Mouse (Mus musculus): Measurements from ENCODE around the gene Gm49373. TPM values are rescaled to one million over a fixed set of nuclear protein-coding genes. Genes with fewer than 3 reads are reported as not detected.

Gm49373 gene
- total RNA-seq, 2 experiments from 2014 or later = not detected

Other genes starting within 250 kb of the Gm49373 start
- 1.1 and 1.7 TPM in 2 replicates for gene A230050P20Rik, start 204.5 kb downstream of the Gm49373 start, total RNA-seq (2015; ENCODE audit: low replicate concordance)
- gene A230050P20Rik, start 204.5 kb downstream of the Gm49373 start, total RNA-seq (2017; ENCODE audit: low replicate concordance) = 3.7 and 4.3 TPM in 2 replicates
- not detected in 2 replicates for gene Angptl6, start 193.4 kb downstream of the Gm49373 start, total RNA-seq (2015; ENCODE audit: low replicate concordance)
- gene Angptl6, start 193.4 kb downstream of the Gm49373 start, total RNA-seq (2017; ENCODE audit: low replicate concordance) = 0.53 TPM in 1 of 2 replicates, not detected in the other
- 6.7 and 19.1 TPM in 2 replicates for gene Ppan, start 184.9 kb downstream of the Gm49373 start, total RNA-seq (2015; ENCODE audit: low replicate concordance)
- gene Ppan, start 184.9 kb downstream of the Gm49373 start, total RNA-seq (2017; ENCODE audit: low replicate concordance) = 7.1 and 16.2 TPM in 2 replicates
- gene Eif3g, start 174.5 kb downstream of the Gm49373 start, total RNA-seq (2015; ENCODE audit: low replicate concordance) = 47.4 and 59.5 TPM in 2 replicates
- gene Eif3g, start 174.5 kb downstream of the Gm49373 start, total RNA-seq (2017; ENCODE audit: low replicate concordance) = 41.5 and 59.7 TPM in 2 replicates
- 122 and 135 TPM in 2 replicates for gene Dnmt1, start 113.2 kb downstream of the Gm49373 start, total RNA-seq (2015; ENCODE audit: low replicate concordance)
- gene Dnmt1, start 113.2 kb downstream of the Gm49373 start, total RNA-seq (2017; ENCODE audit: low replicate concordance) = 217 and 249 TPM in 2 replicates
- not detected in 2 replicates for gene S1pr2, start 96.3 kb downstream of the Gm49373 start, total RNA-seq (2015; ENCODE audit: low replicate concordance)
- gene S1pr2, start 96.3 kb downstream of the Gm49373 start, total RNA-seq (2017; ENCODE audit: low replicate concordance) = under 0.01 and 0.39 TPM in 2 replicates
- gene Mrpl4, start 70.4 kb downstream of the Gm49373 start, total RNA-seq (2015; ENCODE audit: low replicate concordance) = 13.0 and 22.0 TPM in 2 replicates
- gene Mrpl4, start 70.4 kb downstream of the Gm49373 start, total RNA-seq (2017; ENCODE audit: low replicate concordance) = 13.3 and 18.0 TPM in 2 replicates
- gene Icam1, start 57.1 kb downstream of the Gm49373 start, total RNA-seq (2015; ENCODE audit: low replicate concordance) = 1.3 TPM in 1 of 2 replicates, not detected in the other
- gene Icam1, start 57.1 kb downstream of the Gm49373 start, total RNA-seq (2017; ENCODE audit: low replicate concordance) = 1.5 and 9.0 TPM in 2 replicates
- gene Icam4, start 43.7 kb downstream of the Gm49373 start, total RNA-seq (2015; ENCODE audit: low replicate concordance) = 164 and 214 TPM in 2 replicates
- 107 and 112 TPM in 2 replicates for gene Icam4, start 43.7 kb downstream of the Gm49373 start, total RNA-seq (2017; ENCODE audit: low replicate concordance)
- 1.3 and 1.4 TPM in 2 replicates for gene Icam5, start 41.0 kb downstream of the Gm49373 start, total RNA-seq (2015; ENCODE audit: low replicate concordance)
- gene Icam5, start 41.0 kb downstream of the Gm49373 start, total RNA-seq (2017; ENCODE audit: low replicate concordance) = 1.3 and 3.5 TPM in 2 replicates
- 6.8 TPM in 1 of 2 replicates, not detected in the other for gene Zglp1, start 6.0 kb downstream of the Gm49373 start, total RNA-seq (2015; ENCODE audit: low replicate concordance)
- gene Zglp1, start 6.0 kb downstream of the Gm49373 start, total RNA-seq (2017; ENCODE audit: low replicate concordance) = not detected in 2 replicates
- gene Fdx1l, start 518 bp upstream of the Gm49373 start, total RNA-seq (2015; ENCODE audit: low replicate concordance) = 13.0 and 19.8 TPM in 2 replicates
- 7.8 and 19.7 TPM in 2 replicates for gene Fdx1l, start 518 bp upstream of the Gm49373 start, total RNA-seq (2017; ENCODE audit: low replicate concordance)
- 30.6 and 34.0 TPM in 2 replicates for gene Gm38431, start 18.9 kb upstream of the Gm49373 start, total RNA-seq (2015; ENCODE audit: low replicate concordance)
- 4.2 TPM in 1 of 2 replicates, not detected in the other for gene Gm38431, start 18.9 kb upstream of the Gm49373 start, total RNA-seq (2017; ENCODE audit: low replicate concordance)
- 18.4 and 23.4 TPM in 2 replicates for gene Raver1, start 18.9 kb upstream of the Gm49373 start, total RNA-seq (2015; ENCODE audit: low replicate concordance)
- 21.1 and 32.5 TPM in 2 replicates for gene Raver1, start 18.9 kb upstream of the Gm49373 start, total RNA-seq (2017; ENCODE audit: low replicate concordance)
- 2.5 and 5.0 TPM in 2 replicates for gene Tyk2, start 58.1 kb upstream of the Gm49373 start, total RNA-seq (2015; ENCODE audit: low replicate concordance)
- gene Tyk2, start 58.1 kb upstream of the Gm49373 start, total RNA-seq (2017; ENCODE audit: low replicate concordance) = 4.7 and 5.0 TPM in 2 replicates
- 28.9 and 42.9 TPM in 2 replicates for gene Cdc37, start 76.9 kb upstream of the Gm49373 start, total RNA-seq (2015; ENCODE audit: low replicate concordance)
- gene Cdc37, start 76.9 kb upstream of the Gm49373 start, total RNA-seq (2017; ENCODE audit: low replicate concordance) = 68.0 and 76.5 TPM in 2 replicates
- gene Pde4a, start 92.6 kb upstream of the Gm49373 start, total RNA-seq (2015; ENCODE audit: low replicate concordance) = 4.6 TPM in 1 of 2 replicates, not detected in the other
- 0.15 and 0.39 TPM in 2 replicates for gene Pde4a, start 92.6 kb upstream of the Gm49373 start, total RNA-seq (2017; ENCODE audit: low replicate concordance)
- 13.8 and 25.2 TPM in 2 replicates for gene Keap1, start 166.3 kb upstream of the Gm49373 start, total RNA-seq (2015; ENCODE audit: low replicate concordance)
- gene Keap1, start 166.3 kb upstream of the Gm49373 start, total RNA-seq (2017; ENCODE audit: low replicate concordance) = 37.0 and 44.7 TPM in 2 replicates
- gene S1pr5, start 175.3 kb upstream of the Gm49373 start, total RNA-seq (2015; ENCODE audit: low replicate concordance) = 2.5 TPM in 1 of 2 replicates, not detected in the other
- gene S1pr5, start 175.3 kb upstream of the Gm49373 start, total RNA-seq (2017; ENCODE audit: low replicate concordance) = 0.13 and 0.53 TPM in 2 replicates
- gene Atg4d, start 192.2 kb upstream of the Gm49373 start, total RNA-seq (2015; ENCODE audit: low replicate concordance) = 49.4 and 49.5 TPM in 2 replicates
- gene Atg4d, start 192.2 kb upstream of the Gm49373 start, total RNA-seq (2017; ENCODE audit: low replicate concordance) = 73.9 and 162 TPM in 2 replicates
- gene Kri1, start 214.9 kb upstream of the Gm49373 start, total RNA-seq (2015; ENCODE audit: low replicate concordance) = 19.7 and 49.4 TPM in 2 replicates
- 18.2 and 48.8 TPM in 2 replicates for gene Kri1, start 214.9 kb upstream of the Gm49373 start, total RNA-seq (2017; ENCODE audit: low replicate concordance)
- gene Cdkn2d, start 218.3 kb upstream of the Gm49373 start, total RNA-seq (2015; ENCODE audit: low replicate concordance) = 305 and 325 TPM in 2 replicates
- gene Cdkn2d, start 218.3 kb upstream of the Gm49373 start, total RNA-seq (2017; ENCODE audit: low replicate concordance) = 151 and 194 TPM in 2 replicates
- 0.36 and 0.84 TPM in 2 replicates for gene Ap1m2, start 239.2 kb upstream of the Gm49373 start, total RNA-seq (2015; ENCODE audit: low replicate concordance)
- gene Ap1m2, start 239.2 kb upstream of the Gm49373 start, total RNA-seq (2017; ENCODE audit: low replicate concordance) = not detected in 2 replicates
- gene Slc44a2, start 247.6 kb upstream of the Gm49373 start, total RNA-seq (2015; ENCODE audit: low replicate concordance) = 15.9 and 35.7 TPM in 2 replicates
- gene Slc44a2, start 247.6 kb upstream of the Gm49373 start, total RNA-seq (2017; ENCODE audit: low replicate concordance) = 14.4 and 22.3 TPM in 2 replicates

Measured in erythroid progenitor cell, adult 5-6 weeks (primary cell).